In genomic region chr8:101466363-101466762, GRCm38 (mm10) we compare ENCODE assay signal across 20 mouse cellular contexts.
"Had no signal": no experiment of that assay in that cellular context is flagged by ENCODE, and none has a peak within 500 bp of the region (broad histone marks: within the 10 kb centered on the region; RNA-seq: fewer than 3 reads in every experiment).

No protein-coding gene starts in this region.

- H3K36me3 ChIP-seq: limb, embryonic 12.5 days; limb, embryonic 15.5 days; neural tube, embryonic 13.5 days; stomach, embryonic 15.5 days had no signal

- H3K4me3 ChIP-seq: limb, embryonic 12.5 days; limb, embryonic 15.5 days; neural tube, embryonic 13.5 days; stomach, embryonic 15.5 days had no signal

- ATAC-seq: liver, postnatal 0 days; lung, postnatal 0 days had no signal

- H3K9ac ChIP-seq: limb, embryonic 12.5 days; limb, embryonic 15.5 days; liver, embryonic 14.5 days; liver, postnatal 0 days; lung, embryonic 14.5 days; neural tube, embryonic 13.5 days; stomach, embryonic 15.5 days had no signal

- H3K9me3 ChIP-seq: limb, embryonic 12.5 days; limb, embryonic 15.5 days; neural tube, embryonic 13.5 days; stomach, embryonic 15.5 days had no signal

- H3K27me3 ChIP-seq: limb, embryonic 12.5 days; limb, embryonic 15.5 days; neural tube, embryonic 13.5 days; stomach, embryonic 15.5 days had no signal

- H3K27ac ChIP-seq: limb, embryonic 12.5 days; limb, embryonic 15.5 days; liver, embryonic 14.5 days; macrophage; neural tube, embryonic 13.5 days; stomach, embryonic 15.5 days had no signal

- DNase-seq: kidney, adult 18-20 months; kidney, adult 9 months; kidney, postnatal 14 days; kidney, postnatal 4 days; left cerebral cortex, postnatal 4 days; liver, postnatal 0 days; lung, embryonic 14.5 days; retina, postnatal 1 day; right cerebral cortex, postnatal 25 days; spleen, adult 18-20 months; thymus, adult 18-20 months; thymus, postnatal 4 days had no signal

- H3K4me1 ChIP-seq: limb, embryonic 12.5 days; limb, embryonic 15.5 days; neural tube, embryonic 13.5 days; stomach, embryonic 15.5 days had no signal

- H3K4me2 ChIP-seq: limb, embryonic 12.5 days; limb, embryonic 15.5 days; liver, embryonic 11.5 days; lung, embryonic 14.5 days; neural tube, embryonic 13.5 days; stomach, embryonic 15.5 days had no signal
